Mouse (Mus musculus) lung, adult 2 months (tissue): ENCODE results near the gene Dbnl. TPM values are rescaled to one million over a fixed set of nuclear protein-coding genes. Genes with fewer than 3 reads are reported as not detected.

ENCODE experiments used
- DNase-seq: peaks from one replicate; pipeline ENCODE4 v3.0.0; 2022
- H3K4me1 ChIP-seq: fragments of 200-500 bp; 2 replicates; pipeline ENCODE4 v1.6.1; 2011; ENCODE audit warnings: low read length; ENCODE audit not compliant: control insufficient read depth, insufficient read depth
- H3K4me3 ChIP-seq: fragments of 200-500 bp; replicated peaks from 2 replicates; pipeline ENCODE3; 2011; ENCODE audit warnings: low read depth, mild to moderate bottlenecking, control low read depth, low read length; ENCODE audit errors: extremely low read depth
- CTCF ChIP-seq: fragments of 200-500 bp; IDR thresholded peaks from 2 replicates; pipeline ENCODE4 v1.5.1; 2011; ENCODE audit warnings: mild to moderate bottlenecking, low read length, control low read depth; ENCODE audit not compliant: insufficient read depth
- POLR2A ChIP-seq: fragments of 200-500 bp; IDR thresholded peaks from 2 replicates; pipeline ENCODE4 v1.6.1; 2011; ENCODE audit warnings: low read depth, mild to moderate bottlenecking, control low read depth, low read length, borderline replicate concordance; ENCODE audit errors: extremely low read depth
- WGBS: fragments of 180-500 bp; shearing (Covaris S2); methylation state at CpG from one replicate; pipeline ENCODE4 v1.1.7; 2018; 5-methylcytosine and 5-hydroxymethylcytosine counted together
- polyA plus RNA-seq: library from polyadenylated mRNA; depleted of rRNA; stranded (reverse); fragments of >200 nt; gene quantifications from 2 replicates; pipeline ENCODE4 v1.2.3, GENCODE M21; 2012; rRNA removed

Dbnl gene
- polyA plus RNA-seq, 1 experiment: 91.4 TPM

DNA sequence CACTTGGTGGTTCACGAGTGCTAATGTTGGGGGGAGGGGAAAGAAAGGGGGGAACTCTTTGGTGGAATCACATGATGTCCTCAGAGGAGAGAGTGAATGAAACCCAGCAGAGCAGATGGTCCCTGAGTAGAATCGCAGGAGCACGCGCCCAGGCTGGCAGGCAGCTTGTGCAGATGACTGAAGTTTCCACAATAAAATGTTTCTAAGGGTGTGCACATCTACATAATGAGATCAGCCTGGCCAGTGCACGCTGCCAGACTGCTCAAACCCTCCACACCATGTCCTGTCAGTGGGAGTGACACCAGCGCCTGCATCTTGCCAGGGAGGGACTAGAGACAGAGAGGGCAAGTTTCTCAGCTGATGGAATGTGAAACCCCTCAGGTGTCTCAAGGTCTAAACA is 60.5 kb downstream of the Dbnl start:
- Histone ChIP-seq H3K4me1 (no peaks in the 10 kb centered on the region), H3K4me3 (no peak overlapping the region)
- no peak for TF ChIP-seq POLR2A
- no peak for TF ChIP-seq CTCF
- 53% methylated on average over 6 of the region's 6 CpGs for WGBS
- no peak for DNase-seq

DNA sequence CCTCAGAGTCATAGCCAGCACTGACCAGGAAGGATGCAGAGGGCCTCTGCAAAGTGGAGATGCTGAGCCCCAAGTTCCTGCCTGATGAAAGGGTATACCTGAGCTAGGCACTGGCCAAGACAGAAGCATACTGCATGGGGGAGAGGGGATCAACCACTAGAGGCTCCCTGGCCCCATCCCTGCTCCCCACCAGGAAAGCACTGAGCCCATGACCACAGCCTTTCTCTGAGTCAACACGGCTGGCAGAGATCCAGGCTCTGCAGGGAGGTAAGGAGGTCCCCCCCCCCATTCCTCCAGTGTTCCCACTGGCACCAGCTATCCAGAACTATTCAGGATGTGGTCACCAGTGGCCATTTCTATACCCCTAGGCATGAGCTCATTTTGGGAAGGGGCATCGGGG is 61.0 kb downstream of the Dbnl start:
- no peak overlapping the region for H3K4me3 ChIP-seq
- no peak for DNase-seq
- TF ChIP-seq CTCF: no peak
- TF ChIP-seq POLR2A: no peak
- WGBS: 56% methylated on average over 2 of the region's 2 CpGs
- H3K4me1 ChIP-seq: no peaks in the 10 kb centered on the region

DNA sequence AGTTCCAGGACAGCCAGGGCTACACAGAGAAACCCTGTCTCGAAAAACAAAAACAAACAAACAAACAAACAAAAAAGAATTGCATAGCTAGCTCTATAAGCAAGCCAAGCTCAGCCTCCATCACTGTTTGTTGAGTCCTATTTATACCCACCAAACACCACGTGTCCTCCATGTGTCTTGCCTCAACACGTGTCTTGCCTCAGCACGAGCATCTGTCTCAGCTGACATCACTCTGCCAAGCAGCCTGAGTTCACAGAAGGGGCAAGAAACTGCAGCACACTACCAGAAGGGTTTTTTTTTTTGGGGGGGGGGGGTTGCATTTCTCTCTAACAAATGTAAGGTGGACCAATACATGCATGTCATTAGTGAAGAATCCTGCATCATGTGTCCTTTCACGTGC is 62.2 kb downstream of the Dbnl start:
- 50% methylated on average over 5 of the region's 5 CpGs for WGBS
- no peak for DNase-seq
- H3K4me1 ChIP-seq: no peaks in the 10 kb centered on the region
- no peak overlapping the region for H3K4me3 ChIP-seq
- TF ChIP-seq POLR2A (no peak), CTCF (no peak)

Other genes with a start within 250 kb of the Dbnl start
- 7.9 and 8.7 TPM in 2 replicates for gene Ccdc117, start 246.3 kb upstream of the Dbnl start, polyA plus RNA-seq
- not detected in 2 replicates for gene Ankrd36, start 218.8 kb upstream of the Dbnl start, polyA plus RNA-seq
- gene Mrps24, start 72.8 kb upstream of the Dbnl start, polyA plus RNA-seq: 130 and 199 TPM in 2 replicates
- gene Urgcp, start 26.1 kb upstream of the Dbnl start, polyA plus RNA-seq: 21.5 and 21.9 TPM in 2 replicates
- 14.4 and 79.5 TPM in 2 replicates for gene Pgam2, start 15.2 kb downstream of the Dbnl start, polyA plus RNA-seq
- 28.1 and 34.2 TPM in 2 replicates for gene Polm, start 49.5 kb downstream of the Dbnl start, polyA plus RNA-seq
- gene Aebp1, start 73.5 kb downstream of the Dbnl start, polyA plus RNA-seq: 79.4 and 84.8 TPM in 2 replicates
- 80.3 and 102 TPM in 2 replicates for gene Pold2, start 89.8 kb downstream of the Dbnl start, polyA plus RNA-seq
- 185 and 203 TPM in 2 replicates for gene Myl7, start 110.3 kb downstream of the Dbnl start, polyA plus RNA-seq
- 0.98 and 1.3 TPM in 2 replicates for gene Gck, start 161.6 kb downstream of the Dbnl start, polyA plus RNA-seq
- 42.8 and 70.1 TPM in 2 replicates for gene Ykt6, start 167.2 kb downstream of the Dbnl start, polyA plus RNA-seq